Mouse (Mus musculus) heart, adult 2 months (tissue): ENCODE data around the gene Tyro3.

Experiments used
- CTCF ChIP-seq: fragments of 200-600 bp; IDR thresholded peaks from 2 replicates; pipeline ENCODE4 v1.8.1; 2022; ENCODE audit warnings: antibody characterized with exemption, mild to moderate bottlenecking, moderate library complexity
- EP300 ChIP-seq: fragments of 200-500 bp; IDR thresholded peaks from 2 replicates; pipeline ENCODE4 v1.6.1; 2011; ENCODE audit warnings: low read depth, low read length, control low read depth; ENCODE audit not compliant: insufficient read depth
- POLR2A ChIP-seq: fragments of 200-500 bp; IDR thresholded peaks from 2 replicates; pipeline ENCODE4 v1.6.1; 2011; ENCODE audit warnings: mild to moderate bottlenecking, low read depth, low read length, control low read depth; ENCODE audit not compliant: insufficient read depth

DNA sequence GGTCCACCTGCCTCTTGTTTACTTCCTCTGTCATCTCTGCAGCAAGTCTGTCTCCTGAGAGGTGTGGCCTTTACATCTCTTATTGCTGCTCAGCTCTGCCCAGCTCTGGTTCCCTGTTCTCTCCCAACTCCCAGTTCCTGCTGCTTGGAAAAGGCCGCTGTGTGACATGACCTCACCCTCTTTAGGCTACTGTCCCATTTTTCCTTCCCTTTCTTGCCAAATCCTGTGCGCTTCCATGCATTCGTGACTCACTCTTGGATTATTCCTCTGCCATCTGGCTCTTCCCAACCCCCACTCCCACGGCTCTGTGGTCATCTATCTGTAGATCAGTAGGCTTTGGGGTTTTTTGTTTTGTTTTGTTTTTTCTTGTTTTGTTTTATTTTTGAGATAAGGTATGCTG lies 49.4 kb downstream of the Tyro3 start:
- TF ChIP-seq POLR2A = no peak
- TF ChIP-seq CTCF = no peak
- no peak for TF ChIP-seq EP300
